In genomic region chr7:99161961-99162360, GRCm38 (mm10) we compare ENCODE assay signal across 22 mouse cellular contexts. TPM values are rescaled to one million over a fixed set of nuclear protein-coding genes. Genes with fewer than 3 reads are reported as not detected.
DNase-seq lines count a peak whose midpoint lies in the region; ATAC-seq and TF ChIP-seq lines count a peak whose summit lies in the region.
"Had no signal": no experiment of that assay in that cellular context is flagged by ENCODE, and none has a peak within 500 bp of the region (broad histone marks: within the 10 kb centered on the region; RNA-seq: fewer than 3 reads in every experiment).

No protein-coding gene starts in this region.

- no peaks in the 10 kb centered on the region; the same call in 1 of the 2 replicates for H3K79me2 ChIP-seq in heart, adult 2 months (replicated peaks; ENCODE audit: control insufficient read depth, insufficient read depth, low read length)

- 68% methylated on average over 11 of the region's 11 CpGs for WGBS in heart, adult 2 months
- 63% methylated on average over 11 of the region's 11 CpGs for WGBS in kidney, adult 2 months
- WGBS in kidney, embryonic 14.5 days: 83% methylated on average over 11 of the region's 11 CpGs
- 73% methylated on average over 11 of the region's 11 CpGs for WGBS in intestine, embryonic 16.5 days
- whole genome bisulfite sequencing in midbrain, embryonic 10.5 days: 92% methylated on average over 11 of the region's 11 CpGs

- peaks cover 13% of the 10 kb centered on the region for H3K4me1 ChIP-seq in heart, adult 2 months (ENCODE audit: control insufficient read depth, insufficient read depth, low read length)
- H3K4me1 ChIP-seq in kidney, adult 2 months (ENCODE audit: control insufficient read depth, insufficient read depth, low read length): peaks cover 51% of the 10 kb centered on the region
- H3K4me1 ChIP-seq in kidney, embryonic 14.5 days (ENCODE audit: control insufficient read depth, insufficient read depth, low read length): peaks cover 13% of the 10 kb centered on the region
- peaks cover 5% of the 10 kb centered on the region; the same call in 1 of the 2 replicates for H3K4me1 ChIP-seq in brown adipose tissue, adult 24 weeks (ENCODE audit: control insufficient read depth, insufficient read depth, insufficient read length, low read length)
- H3K4me1 ChIP-seq in intestine, embryonic 16.5 days (ENCODE audit: control insufficient read depth, insufficient read depth, low read length): peaks cover 72% of the 10 kb centered on the region
- peaks cover 23% of the 10 kb centered on the region for H3K4me1 ChIP-seq in midbrain, embryonic 10.5 days
- H3K4me1 ChIP-seq: hindbrain, embryonic 15.5 days; neural tube, embryonic 15.5 days had no signal

- no peak for TF ChIP-seq CTCF in heart, adult 2 months (IDR thresholded peaks at IDR 0.05)
- TF ChIP-seq CTCF in kidney, adult 2 months (conservative IDR thresholded peaks at IDR 0.05; ENCODE audit: insufficient read depth, insufficient read length, low read depth, low read length): no peak

- intact Hi-C loops in heart, adult 2 months (cut with DNase I): loop anchor here (5.0 kb wide), 2 partner anchors 40 to 55 kb away; no protein-coding TSS in a partner anchor
- intact Hi-C loops in heart, postnatal 25 days (cut with DNase I): no loop called here

- no peaks in the 10 kb centered on the region for H3K9me3 ChIP-seq in kidney, embryonic 14.5 days (ENCODE audit: control insufficient read depth, low read length)
- H3K9me3 ChIP-seq in intestine, embryonic 16.5 days (ENCODE audit: control insufficient read depth, low read length): no peaks in the 10 kb centered on the region
- no peaks in the 10 kb centered on the region for H3K9me3 ChIP-seq in midbrain, embryonic 10.5 days (replicated peaks)
- H3K9me3 ChIP-seq: forebrain, embryonic 12.5 days; hindbrain, embryonic 15.5 days; midbrain, embryonic 13.5 days; neural tube, embryonic 15.5 days; stomach, embryonic 15.5 days had no signal

- no peak overlapping the region for H3K4me3 ChIP-seq in heart, adult 2 months
- no peak overlapping the region for H3K4me3 ChIP-seq in kidney, adult 2 months (ENCODE audit: insufficient read depth, low read depth, low read length)
- H3K4me3 ChIP-seq in kidney, embryonic 14.5 days (ENCODE audit: low read length): no peak overlapping the region
- no peak overlapping the region for H3K4me3 ChIP-seq in brown adipose tissue, adult 24 weeks (ENCODE audit: insufficient read depth, low read depth, low read length)
- H3K4me3 ChIP-seq in intestine, embryonic 16.5 days (ENCODE audit: low read length): no peak overlapping the region
- no peak overlapping the region for H3K4me3 ChIP-seq in midbrain, embryonic 10.5 days
- H3K4me3 ChIP-seq: forebrain, embryonic 12.5 days; hindbrain, embryonic 15.5 days; midbrain, embryonic 13.5 days; neural tube, embryonic 15.5 days; stomach, embryonic 15.5 days had no signal

- no peak for TF ChIP-seq POLR2A in heart, adult 2 months (IDR thresholded peaks at IDR 0.05; ENCODE audit: insufficient read depth, low read depth, low read length)
- no peak for TF ChIP-seq POLR2A in kidney, adult 2 months (IDR thresholded peaks at IDR 0.05; ENCODE audit: low read depth, low read length)

- no peak for TF ChIP-seq EP300 in heart, adult 2 months (IDR thresholded peaks at IDR 0.05; ENCODE audit: insufficient read depth, low read depth, low read length)

- no peaks in the 10 kb centered on the region for H3K27me3 ChIP-seq in heart, adult 2 months (ENCODE audit: control insufficient read depth, insufficient read depth, low read length)
- H3K27me3 ChIP-seq in kidney, adult 2 months (replicated peaks; ENCODE audit: control insufficient read depth, insufficient read depth, low read length): no peaks in the 10 kb centered on the region
- H3K27me3 ChIP-seq in kidney, embryonic 14.5 days (ENCODE audit: control insufficient read depth, insufficient read depth, low read length): 0 out of 2 replicates have a peak, but pooled peaks cover 1% of the 10 kb centered on the region
- no peaks in the 10 kb centered on the region for H3K27me3 ChIP-seq in intestine, embryonic 16.5 days (replicated peaks; ENCODE audit: control insufficient read depth, insufficient read depth, low read length)
- H3K27me3 ChIP-seq in midbrain, embryonic 10.5 days (ENCODE audit: low read depth, poor library complexity, severe bottlenecking): no peaks in the 10 kb centered on the region
- H3K27me3 ChIP-seq: forebrain, embryonic 12.5 days; hindbrain, embryonic 15.5 days; midbrain, embryonic 13.5 days; neural tube, embryonic 15.5 days; stomach, embryonic 15.5 days had no signal

- peak in 1 of 2 experiments; percentile 53 for DNase-seq in heart, adult 2 months
- DNase-seq in heart, postnatal 25 days (ENCODE audit: low spot score): no peak
- DNase-seq in kidney, adult 2 months: no peak
- DNase-seq in midbrain, embryonic 10.5 days (ENCODE audit: low spot score): no peak
- no peak for DNase-seq in layer of hippocampus, adult 18-20 months (ENCODE audit: low spot score in 2 of 2)
- DNase-seq: B cell, adult 2 months; cerebellum, adult 18-20 months; cerebellum, postnatal 25 days; left cerebral cortex, postnatal 4 days; lung, postnatal 10 days; right cerebral cortex, postnatal 14 days; thymus, adult 18-20 months; thymus, postnatal 4 days had no signal

- no peak overlapping the region for H3K4me2 ChIP-seq in kidney, embryonic 14.5 days (replicated peaks; ENCODE audit: low read depth, low read length)
- 0 out of 2 replicates have a peak overlapping the region, but pooled peaks have one; percentile 8 for H3K4me2 ChIP-seq in intestine, embryonic 16.5 days (ENCODE audit: low read depth, low read length)
- H3K4me2 ChIP-seq: forebrain, embryonic 12.5 days; hindbrain, embryonic 15.5 days; midbrain, embryonic 13.5 days; neural tube, embryonic 15.5 days; stomach, embryonic 15.5 days had no signal

- no peak overlapping the region for H3K9ac ChIP-seq in heart, adult 2 months (ENCODE audit: low read depth, low read length)
- H3K9ac ChIP-seq in kidney, embryonic 14.5 days (ENCODE audit: low read depth, low read length): no peak overlapping the region
- no peak overlapping the region for H3K9ac ChIP-seq in intestine, embryonic 16.5 days (ENCODE audit: low read depth, low read length)
- H3K9ac ChIP-seq: forebrain, embryonic 12.5 days; hindbrain, embryonic 15.5 days; liver, embryonic 14.5 days; midbrain, embryonic 13.5 days; neural tube, embryonic 15.5 days; stomach, embryonic 15.5 days had no signal

- H3K36me3 ChIP-seq in heart, adult 2 months (ENCODE audit: control insufficient read depth, insufficient read depth, low read length): peaks cover 6% of the 10 kb centered on the region
- no peaks in the 10 kb centered on the region; the same call in 1 of the 2 replicates for H3K36me3 ChIP-seq in kidney, adult 2 months (ENCODE audit: control insufficient read depth, insufficient read depth, low read length)
- H3K36me3 ChIP-seq in kidney, embryonic 14.5 days (ENCODE audit: control insufficient read depth, insufficient read depth, low read length): no peaks in the 10 kb centered on the region
- no peaks in the 10 kb centered on the region for H3K36me3 ChIP-seq in intestine, embryonic 16.5 days (ENCODE audit: control insufficient read depth, insufficient read depth, low read length)
- no peaks in the 10 kb centered on the region; the same call in 1 of the 2 replicates for H3K36me3 ChIP-seq in midbrain, embryonic 10.5 days
- H3K36me3 ChIP-seq: forebrain, embryonic 12.5 days; hindbrain, embryonic 15.5 days; midbrain, embryonic 13.5 days; neural tube, embryonic 15.5 days; stomach, embryonic 15.5 days had no signal

- peak overlapping the region; percentile 85 for H3K27ac ChIP-seq in heart, adult 2 months
- peak overlapping the region; percentile 75 for H3K27ac ChIP-seq in kidney, adult 2 months (ENCODE audit: insufficient read depth, low read depth, low read length)
- no peak overlapping the region for H3K27ac ChIP-seq in kidney, embryonic 14.5 days (ENCODE audit: low read depth, low read length)
- H3K27ac ChIP-seq in brown adipose tissue, adult 24 weeks (replicated peaks; ENCODE audit: low read depth, low read length): peak overlapping the region; percentile 69
- H3K27ac ChIP-seq in intestine, embryonic 16.5 days (ENCODE audit: low read length): peak overlapping the region; percentile 89
- H3K27ac ChIP-seq in midbrain, embryonic 10.5 days (replicated peaks): no peak overlapping the region
- H3K27ac ChIP-seq: forebrain, embryonic 12.5 days; hindbrain, embryonic 15.5 days; liver, embryonic 14.5 days; midbrain, embryonic 13.5 days; neural tube, embryonic 15.5 days; stomach, embryonic 15.5 days had no signal

- ATAC-seq in kidney, embryonic 14.5 days (ENCODE audit: low FRiP score, low TSS enrichment): no peak
- peak; percentile 31 for ATAC-seq in intestine, embryonic 16.5 days

RNA-seq across cellular contexts. Expression of gene Dgat2, which starts 20.6 kb away (rescaled TPM):
- total RNA-seq in heart, adult 2 months (2021): 100 to 1,000 TPM; 309 to 376 TPM
- polyA plus RNA-seq in heart, adult 2 months (2012; rRNA removed): 347 and 390 TPM in 2 replicates
- total RNA-seq in heart, postnatal 25 days (2021): 100 to 1,000 TPM; 272 to 339 TPM
- 286 and 363 TPM in 2 replicates for polyA plus RNA-seq in kidney, adult 2 months (2012; rRNA removed)
- polyA plus RNA-seq in kidney, embryonic 14.5 days (2014; fragmentation: Nextera tagmentation; extraction: Ambion mirVana): 12.7 and 21.9 TPM in 2 replicates
- polyA plus RNA-seq in brown adipose tissue, adult 24 weeks (2012; ENCODE audit: insufficient read depth, insufficient read length, missing spikeins): 1,082 and 1,581 TPM in 2 replicates
- 325 and 488 TPM in 2 replicates for polyA plus RNA-seq in intestine, embryonic 16.5 days (2015; fragmentation: Nextera tagmentation; extraction: Ambion mirVana)
- 10.9 and 13.6 TPM in 2 replicates for polyA plus RNA-seq in midbrain, embryonic 10.5 days (2016; fragmentation: Nextera tagmentation; extraction: Ambion mirVana)
- 10 to 100 TPM; 90.3 to 97.5 TPM for total RNA-seq in layer of hippocampus, adult 18-20 months (2021)

RNA-seq across cellular contexts. Expression of gene Uvrag, which starts 21.0 kb away (rescaled TPM):
- 10 to 100 TPM; 21.0 to 22.1 TPM for total RNA-seq in heart, adult 2 months (2021)
- 5.9 and 9.1 TPM in 2 replicates for polyA plus RNA-seq in heart, adult 2 months (2012; rRNA removed)
- total RNA-seq in heart, postnatal 25 days (2021): 10 to 100 TPM; 24.9 to 26.3 TPM
- polyA plus RNA-seq in kidney, adult 2 months (2012; rRNA removed): 8.0 and 17.0 TPM in 2 replicates
- polyA plus RNA-seq in kidney, embryonic 14.5 days (2014; fragmentation: Nextera tagmentation; extraction: Ambion mirVana): 15.1 and 22.7 TPM in 2 replicates
- 11.5 and 12.4 TPM in 2 replicates for polyA plus RNA-seq in brown adipose tissue, adult 24 weeks (2012; ENCODE audit: insufficient read depth, insufficient read length, missing spikeins)
- polyA plus RNA-seq in intestine, embryonic 16.5 days (2015; fragmentation: Nextera tagmentation; extraction: Ambion mirVana): 17.4 and 18.3 TPM in 2 replicates
- 9.7 and 10.0 TPM in 2 replicates for polyA plus RNA-seq in midbrain, embryonic 10.5 days (2016; fragmentation: Nextera tagmentation; extraction: Ambion mirVana)
- total RNA-seq in layer of hippocampus, adult 18-20 months (2021): 10 to 100 TPM; 45.6 to 49.9 TPM

Comparison
In these comparisons a context has a peak if more than half of its experiments do, and no peak if none do; other contexts are left out.
1. H3K27ac ChIP-seq: peak in heart, adult 2 months (single experiment), kidney, adult 2 months (single experiment), brown adipose tissue, adult 24 weeks (single experiment) and intestine, embryonic 16.5 days (single experiment); none in kidney, embryonic 14.5 days (single experiment) and midbrain, embryonic 10.5 days (single experiment).
2. RNA of gene Dgat2, which starts 20.6 kb away (polyA plus RNA-seq): 1,082 to 1,581 TPM in brown adipose tissue, adult 24 weeks, 347 to 390 TPM in heart, adult 2 months, 325 to 488 TPM in intestine, embryonic 16.5 days and 286 to 363 TPM in kidney, adult 2 months; 12.7 to 21.9 TPM in kidney, embryonic 14.5 days and 10.9 to 13.6 TPM in midbrain, embryonic 10.5 days; every median in the first group is over 10 times any median in the second.